Mouse (Mus musculus): ENCODE measurements around the gene Art4.

Art4 gene

GRCm38 (mm10) chr6:136866150-136866549 is 8.6 kb upstream of the Art4 start:
- no peak for DNase-seq (ENCODE audit: low read depth)

GRCm38 (mm10) chr6:136865360-136865759 is 7.8 kb upstream of the Art4 start:
- no peak for DNase-seq (ENCODE audit: low read depth)

GRCm38 (mm10) chr6:136861020-136861419 is 3.5 kb upstream of the Art4 start:
- peak; percentile 90 for DNase-seq (ENCODE audit: low read depth)

- no peak for DNase-seq (ENCODE audit: low read depth)
Measured at GRCm38 (mm10) chr6:136858420-136858819, 887 bp upstream of the Art4 start.

GRCm38 (mm10) chr6:136857873-136858260 is 334 bp upstream of the Art4 start:
- no peak for DNase-seq (ENCODE audit: low read depth)

GRCm38 (mm10) chr6:136856071-136856636 is 1.4 kb downstream of the Art4 start:
- no peak for DNase-seq (ENCODE audit: low read depth)

- no peak for DNase-seq (ENCODE audit: low read depth)
Measured at GRCm38 (mm10) chr6:136855183-136855582, 2.4 kb downstream of the Art4 start.

- DNase-seq (ENCODE audit: low read depth), result no peak
Measured at GRCm38 (mm10) chr6:136854361-136854781, 3.2 kb downstream of the Art4 start.

GRCm38 (mm10) chr6:136852762-136853161 is 4.8 kb downstream of the Art4 start:
- peak; percentile 27 for DNase-seq (ENCODE audit: low read depth)

GRCm38 (mm10) chr6:136852348-136852747 is 5.2 kb downstream of the Art4 start:
- DNase-seq (ENCODE audit: low read depth), result no peak

GRCm38 (mm10) chr6:136850267-136850666 is 7.3 kb downstream of the Art4 start:
- DNase-seq (ENCODE audit: low read depth), result no peak

GRCm38 (mm10) chr6:136848971-136849370 is 8.6 kb downstream of the Art4 start:
- no peak for DNase-seq (ENCODE audit: low read depth)

GRCm38 (mm10) chr6:136848399-136848798 is 9.1 kb downstream of the Art4 start:
- no peak for DNase-seq (ENCODE audit: low read depth)

- peak; percentile 57 for DNase-seq (ENCODE audit: low read depth)
Measured at GRCm38 (mm10) chr6:136847790-136848189, 9.7 kb downstream of the Art4 start.

GRCm38 (mm10) chr6:136847267-136847666 is 10.3 kb downstream of the Art4 start:
- DNase-seq (ENCODE audit: low read depth), result no peak

- DNase-seq (ENCODE audit: low read depth), result no peak
Measured at GRCm38 (mm10) chr6:136845706-136846480, 11.6 kb downstream of the Art4 start.

- no peak for DNase-seq (ENCODE audit: low read depth)
Measured at GRCm38 (mm10) chr6:136844903-136845302, 12.6 kb downstream of the Art4 start.

GRCm38 (mm10) chr6:136837323-136837722 is 20.2 kb downstream of the Art4 start:
- DNase-seq (ENCODE audit: low read depth), result no peak

- DNase-seq (ENCODE audit: low read depth), result no peak
Measured at GRCm38 (mm10) chr6:136835352-136835751, 22.2 kb downstream of the Art4 start, which contains the start of gene Smco3. TSS of gene Smco3 (minus strand) at chr6:136835452.

GRCm38 (mm10) chr6:136831712-136832111 is 25.8 kb downstream of the Art4 start:
- no peak for DNase-seq (ENCODE audit: low read depth)

- no peak for DNase-seq (ENCODE audit: low read depth)
Measured at GRCm38 (mm10) chr6:136828681-136829080, 28.9 kb downstream of the Art4 start.

GRCm38 (mm10) chr6:136827881-136828561 is 29.5 kb downstream of the Art4 start, which contains the start of gene Wbp11:
TSS of gene Wbp11 (minus strand) at chr6:136828233.
- DNase-seq (ENCODE audit: low read depth), result peak; percentile 98

GRCm38 (mm10) chr6:136827516-136827880 is 30.0 kb downstream of the Art4 start, which contains the start of gene BC049715:
TSS of gene BC049715 (plus strand) at chr6:136827626.
- DNase-seq (ENCODE audit: low read depth), result peak; percentile 56

Data from NIH3T3 (cell line).